Mouse (Mus musculus) midbrain, embryonic 10.5 days (tissue): ENCODE data around the gene Fam189b. TPM values are rescaled to one million over a fixed set of nuclear protein-coding genes. Genes with fewer than 3 reads are reported as not detected.

Source experiments
- microRNA counts: library from miRNA; unstranded; fragments of <30 nt; microRNA quantifications from one replicate; lab custom pipeline; 2017
- microRNA-seq: library from miRNA; unstranded; fragments of <30 nt; microRNA quantifications from one replicate; pipeline ENCODE4, GENCODE M21; 2017
- polyA plus RNA-seq: library from polyadenylated mRNA; unstranded; fragments of >200 nt; fragmentation: Nextera tagmentation; extraction: Ambion mirVana; gene quantifications from 2 replicates; pipeline ENCODE4 v1.2.1, GENCODE M21; 2016

Fam189b gene
- polyA plus RNA-seq, 1 experiment from 2014 or later = 31.0 TPM

MicroRNAs encoded within 50 kb of the gene (microRNA counts, 519-probe panel; counts per million panel counts)
- 2,695 counts per million, percentile 8 among the panel's probes with 10 or more counts for microRNA mmu-miR-92b (lab: Ali Mortazavi, UCI)

Small RNAs within 50 kb of the gene (microRNA-seq; reads per million reads assigned to microRNA genes)
- gene Mir92b = 27,934 reads per million, percentile 99 among the genes with 10 or more reads in this experiment

Other genes with a start within 250 kb of the Fam189b start
- 13.4 and 14.3 TPM in 2 replicates for gene Ash1l, start 232.5 kb upstream of the Fam189b start, polyA plus RNA-seq
- 131 TPM in 2 replicates for gene Dap3, start 232.0 kb upstream of the Fam189b start, polyA plus RNA-seq
- gene Rusc1, start 89.8 kb upstream of the Fam189b start, polyA plus RNA-seq = 18.2 and 26.1 TPM in 2 replicates
- not detected in 2 replicates for gene Gm43738, start 82.0 kb upstream of the Fam189b start, polyA plus RNA-seq
- gene Fdps, start 81.2 kb upstream of the Fam189b start, polyA plus RNA-seq = 366 and 381 TPM in 2 replicates
- 4.1 and 5.9 TPM in 2 replicates for gene Pklr, start 47.0 kb upstream of the Fam189b start, polyA plus RNA-seq
- 6.3 and 10.6 TPM in 2 replicates for gene Hcn3, start 22.9 kb upstream of the Fam189b start, polyA plus RNA-seq
- gene Clk2, start 18.3 kb upstream of the Fam189b start, polyA plus RNA-seq = 33.8 and 34.0 TPM in 2 replicates
- gene Scamp3, start 5.7 kb upstream of the Fam189b start, polyA plus RNA-seq = 99.2 and 104 TPM in 2 replicates
- gene Gba, start 19.8 kb downstream of the Fam189b start, polyA plus RNA-seq = 37.1 and 41.5 TPM in 2 replicates
- 82.2 and 108 TPM in 2 replicates for gene Thbs3, start 32.0 kb downstream of the Fam189b start, polyA plus RNA-seq
- 238 TPM in 2 replicates for gene Mtx1, start 43.9 kb downstream of the Fam189b start, polyA plus RNA-seq
- gene Muc1, start 45.9 kb downstream of the Fam189b start, polyA plus RNA-seq = 1.8 and 3.4 TPM in 2 replicates
- gene Krtcap2, start 62.8 kb downstream of the Fam189b start, polyA plus RNA-seq = 268 and 282 TPM in 2 replicates
- gene Trim46, start 63.2 kb downstream of the Fam189b start, polyA plus RNA-seq = 5.7 and 11.5 TPM in 2 replicates
- 94.9 and 101 TPM in 2 replicates for gene Dpm3, start 76.2 kb downstream of the Fam189b start, polyA plus RNA-seq
- 29.8 and 34.3 TPM in 2 replicates for gene Slc50a1, start 87.4 kb downstream of the Fam189b start, polyA plus RNA-seq
- 11.8 TPM in 2 replicates for gene Efna1, start 98.0 kb downstream of the Fam189b start, polyA plus RNA-seq
- 3.9 and 7.0 TPM in 2 replicates for gene Efna3, start 139.8 kb downstream of the Fam189b start, polyA plus RNA-seq
- gene Efna4, start 154.9 kb downstream of the Fam189b start, polyA plus RNA-seq = 20.5 and 21.9 TPM in 2 replicates
- gene Adam15, start 166.9 kb downstream of the Fam189b start, polyA plus RNA-seq = 30.5 and 34.9 TPM in 2 replicates
- gene Dcst2, start 178.8 kb downstream of the Fam189b start, polyA plus RNA-seq = 0.11 and 0.12 TPM in 2 replicates
- gene Dcst1, start 182.1 kb downstream of the Fam189b start, polyA plus RNA-seq = 0.11 and 0.20 TPM in 2 replicates
- gene Zbtb7b, start 211.6 kb downstream of the Fam189b start, polyA plus RNA-seq = 0.39 and 0.83 TPM in 2 replicates
- 0.68 and 1.2 TPM in 2 replicates for gene Lenep, start 219.7 kb downstream of the Fam189b start, polyA plus RNA-seq
- 27.9 and 34.2 TPM in 2 replicates for gene Flad1, start 228.7 kb downstream of the Fam189b start, polyA plus RNA-seq
- 540 and 645 TPM in 2 replicates for gene Cks1b, start 235.2 kb downstream of the Fam189b start, polyA plus RNA-seq
- gene Shc1, start 235.3 kb downstream of the Fam189b start, polyA plus RNA-seq = 51.8 TPM in 2 replicates
- 41.9 and 43.3 TPM in 2 replicates for gene Pygo2, start 247.1 kb downstream of the Fam189b start, polyA plus RNA-seq